Mouse (Mus musculus): ENCODE measurements at regions not wholly inside any gene's neighbourhood (a gene's known extent, or its start where the extent isn't known, plus 50 kb on each side); places are given as distances from the start of the nearest gene placed in this dataset.

DNA sequence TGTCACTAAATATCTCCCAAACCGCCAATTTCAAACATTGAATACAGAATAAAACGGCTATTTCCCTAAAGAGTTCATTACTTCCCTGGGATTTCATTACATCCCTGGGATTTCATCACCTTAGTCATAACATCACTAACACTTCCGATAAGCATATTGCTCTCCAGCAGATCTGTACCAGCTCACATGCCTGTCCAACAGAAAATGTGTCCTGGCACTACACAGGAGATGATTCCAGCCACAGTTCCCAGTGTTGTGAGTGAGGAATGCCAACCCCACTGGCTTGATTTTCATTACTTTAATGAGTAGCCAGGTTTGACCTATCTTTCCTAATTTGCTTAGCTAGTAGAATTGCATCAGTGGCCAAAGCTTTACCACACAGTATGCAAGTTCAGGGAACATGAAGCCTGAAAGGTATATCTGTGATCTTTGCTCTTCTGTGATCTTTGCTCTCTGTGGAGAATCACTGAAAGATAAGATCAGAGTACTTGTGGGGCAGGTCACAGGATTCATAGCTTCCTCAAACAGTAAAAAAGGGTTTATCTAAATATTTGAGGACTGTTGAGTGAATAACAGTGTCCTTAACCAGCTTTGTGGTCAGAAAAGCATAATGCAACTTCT is 1115.5 kb upstream of the 1700009N14Rik start:
- no peak for DNase-seq (ENCODE audit: low read depth, low spot score)

- no peak for DNase-seq (ENCODE audit: low read depth, low spot score)
These were observed 1114.9 kb upstream of the 1700009N14Rik start for GRCm38 (mm10) chr4:38335156-38335555.

- DNase-seq (ENCODE audit: low read depth, low spot score): peak; percentile 94
These were observed 1079.0 kb upstream of the 1700009N14Rik start for GRCm38 (mm10) chr4:38371047-38371446.

DNA sequence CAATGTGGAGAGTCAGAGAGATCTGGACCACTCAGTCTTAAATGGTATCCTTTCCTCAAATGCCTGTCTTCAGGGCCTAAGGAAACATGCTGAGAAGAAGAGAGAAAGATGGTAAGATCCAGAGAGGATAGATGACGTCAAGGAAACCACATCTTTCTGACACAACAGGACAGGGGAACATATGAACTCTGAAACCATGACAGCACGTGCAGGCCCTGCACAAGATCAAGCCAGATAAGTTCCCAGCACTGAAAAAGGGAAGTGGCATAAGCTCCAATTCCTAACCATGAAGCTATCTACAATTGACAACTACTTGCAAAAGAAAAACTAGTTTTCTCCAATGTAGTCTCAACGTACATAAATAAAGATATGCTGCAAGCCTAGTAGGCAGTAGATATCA is 1068.2 kb upstream of the 1700009N14Rik start:
- DNase-seq (ENCODE audit: low read depth, low spot score): no peak

DNA sequence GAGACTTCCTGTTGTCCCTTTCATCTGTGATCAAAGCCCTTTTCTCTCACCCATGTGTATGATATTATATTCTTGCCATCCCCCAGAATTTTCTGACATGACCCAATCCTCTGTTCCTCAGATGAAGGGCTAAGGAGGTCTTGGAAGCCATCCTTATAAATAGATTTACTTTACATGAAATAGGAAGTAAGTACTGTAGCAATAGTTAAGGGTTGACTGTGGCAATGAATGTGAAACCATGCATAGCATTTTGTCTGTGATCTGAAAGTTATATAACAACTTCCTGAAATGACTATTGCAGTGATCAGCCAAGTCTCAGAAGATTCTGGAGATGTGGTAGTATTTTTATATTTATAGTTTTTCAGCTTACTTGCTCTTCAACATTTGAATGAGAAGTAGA is 1053.5 kb upstream of the 1700009N14Rik start:
- no peak for DNase-seq (ENCODE audit: low read depth, low spot score)

DNA sequence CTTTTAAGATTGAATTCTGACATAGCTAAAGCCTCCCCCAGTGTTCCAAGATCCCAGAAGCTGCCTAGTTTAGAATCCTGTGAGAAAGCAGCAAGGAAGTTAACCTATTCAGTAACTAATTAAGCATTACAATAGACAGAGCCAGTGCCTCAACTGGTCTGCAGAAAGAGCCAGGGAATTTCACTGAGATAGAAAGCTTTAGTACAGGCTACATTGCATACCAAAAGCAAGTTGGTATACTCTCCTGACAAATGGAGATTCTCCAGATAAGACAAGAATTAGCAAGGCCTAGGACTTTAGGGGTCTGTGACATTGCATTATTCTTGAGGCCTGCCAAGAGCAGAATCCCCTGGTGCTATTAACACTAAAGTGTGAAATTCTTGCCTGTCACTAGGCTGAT is 1014.8 kb upstream of the 1700009N14Rik start:
- peak; percentile 60 for DNase-seq (ENCODE audit: low read depth, low spot score)

- DNase-seq (ENCODE audit: low read depth, low spot score): no peak
These were observed 988.5 kb upstream of the 1700009N14Rik start for GRCm38 (mm10) chr4:38461473-38462194.

- DNase-seq (ENCODE audit: low read depth, low spot score): no peak
These were observed 951.8 kb upstream of the 1700009N14Rik start for GRCm38 (mm10) chr4:38498271-38498670.

GRCm38 (mm10) chr4:38505875-38506274 is 944.2 kb upstream of the 1700009N14Rik start:
- DNase-seq (ENCODE audit: low read depth, low spot score): no peak

- no peak for DNase-seq (ENCODE audit: low read depth, low spot score)
These were observed 942.9 kb upstream of the 1700009N14Rik start for GRCm38 (mm10) chr4:38507202-38507601.

DNA sequence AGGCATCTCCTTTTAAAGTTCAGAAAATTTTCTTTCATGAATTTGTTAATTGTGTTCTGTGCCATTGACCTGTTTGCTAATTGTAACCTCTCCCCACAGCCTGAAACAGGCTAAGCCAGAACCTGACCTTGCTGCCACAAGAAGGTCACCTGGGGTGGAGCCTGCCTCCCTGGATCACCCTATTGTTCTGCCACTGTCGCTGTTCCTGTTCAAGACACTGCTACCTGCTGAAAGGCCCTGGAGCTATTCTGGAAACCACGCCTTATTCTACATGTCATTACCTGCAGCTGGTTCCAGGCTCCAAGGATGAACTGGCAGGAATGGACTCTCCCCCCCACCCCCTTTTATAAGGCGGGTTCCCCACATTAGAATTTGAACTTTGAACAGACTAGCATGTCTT is 931.0 kb upstream of the 1700009N14Rik start:
- peak; percentile 90 for DNase-seq (ENCODE audit: low read depth, low spot score)
